21 mouse cellular contexts compared by ENCODE assay signal in the genomic region with DNA sequence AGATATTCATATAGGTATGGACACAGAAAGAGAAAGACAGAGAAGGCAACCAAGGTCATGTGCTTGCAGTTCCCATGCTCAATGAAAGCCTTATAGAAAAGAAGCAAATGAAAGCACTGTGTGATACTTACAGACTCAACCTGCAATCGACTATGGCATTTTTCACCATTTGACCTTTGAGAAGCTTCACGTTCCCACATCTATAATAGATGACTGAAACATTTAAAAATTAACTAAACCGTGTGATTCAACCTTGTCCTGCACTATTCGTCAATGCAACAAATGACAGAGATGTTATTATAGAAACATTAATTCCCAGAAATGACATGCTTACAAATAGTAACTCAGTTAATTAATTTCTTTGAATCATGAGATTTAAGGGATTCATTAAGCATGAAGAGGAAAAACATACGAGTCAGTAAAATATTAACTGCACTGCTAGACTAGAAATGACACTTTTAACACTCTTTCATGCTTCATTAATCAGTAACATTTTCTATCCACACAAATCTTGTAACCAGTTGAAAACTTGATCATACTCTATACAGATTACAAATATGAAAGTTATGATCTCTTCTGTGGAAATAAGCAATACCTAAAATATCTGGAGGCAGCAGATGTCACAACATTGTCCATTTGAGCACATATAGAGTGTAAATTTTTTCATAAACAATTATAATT.
DNase-seq lines count a peak whose midpoint lies in the region; ATAC-seq and TF ChIP-seq lines count a peak whose summit lies in the region.
"Had no signal": no experiment of that assay in that cellular context is flagged by ENCODE, and none has a peak within 500 bp of the region (broad histone marks: within the 10 kb centered on the region; RNA-seq: fewer than 3 reads in every experiment).

No protein-coding gene starts in this region.

- no peaks in the 10 kb centered on the region for H3K27me3 ChIP-seq in kidney, adult 2 months (replicated peaks; ENCODE audit: control insufficient read depth, insufficient read depth, low read length)
- no peaks in the 10 kb centered on the region for H3K27me3 ChIP-seq in kidney, embryonic 15.5 days
- H3K27me3 ChIP-seq in Patski = no peaks in the 10 kb centered on the region
- no peaks in the 10 kb centered on the region for H3K27me3 ChIP-seq in kidney, embryonic 16.5 days (ENCODE audit: insufficient read depth, low read length)
- H3K27me3 ChIP-seq in heart, embryonic 10.5 days (ENCODE audit: insufficient read depth, poor library complexity, severe bottlenecking) = no peaks in the 10 kb centered on the region
- H3K27me3 ChIP-seq in midbrain, embryonic 15.5 days (replicated peaks) = no peaks in the 10 kb centered on the region
- H3K27me3 ChIP-seq: forebrain, embryonic 13.5 days; heart, embryonic 13.5 days had no signal

- in situ Hi-C loops in Patski (cut with MboI; ENCODE audit: low pct_unique_long_range_greater_than_20kb) = loop anchor here (5.0 to 10.0 kb wide), 4 partner anchors 161 to 1006 kb away; a partner anchor contains a TSS

- POLR2A ChIA-PET in Patski (lab: Charles Lee) = interaction anchor here (0.6 to 1.2 kb wide), 2 partner anchors 280 to 1005 kb away, joined by 3 to 5 read pairs; a partner anchor contains a TSS

- TF ChIP-seq POLR2A in kidney, adult 2 months (IDR thresholded peaks at IDR 0.05; ENCODE audit: low read depth, low read length) = no peak

- H3K4me1 ChIP-seq in kidney, adult 2 months (ENCODE audit: control insufficient read depth, insufficient read depth, low read length) = peaks cover 4% of the 10 kb centered on the region; the same call in 1 of the 2 replicates
- 0 out of 2 replicates have a peak, but pooled peaks cover 3% of the 10 kb centered on the region for H3K4me1 ChIP-seq in kidney, embryonic 15.5 days
- peaks cover 10% of the 10 kb centered on the region; the same call in 1 of the 2 replicates for H3K4me1 ChIP-seq in kidney, embryonic 16.5 days (ENCODE audit: insufficient read depth, low read length)
- H3K4me1 ChIP-seq in heart, embryonic 10.5 days = no peaks in the 10 kb centered on the region
- no peaks in the 10 kb centered on the region for H3K4me1 ChIP-seq in midbrain, embryonic 15.5 days
- H3K4me1 ChIP-seq: embryonic facial prominence, embryonic 10.5 days; forebrain, embryonic 13.5 days had no signal

- WGBS in kidney, adult 2 months = 23% methylated on average over 5 of the region's 5 CpGs
- 37% methylated on average over 5 of the region's 5 CpGs for WGBS in kidney, embryonic 15.5 days
- 37% methylated on average over 5 of the region's 5 CpGs for WGBS in kidney, embryonic 16.5 days
- 81% methylated on average over 5 of the region's 5 CpGs for WGBS in heart, embryonic 10.5 days
- WGBS in midbrain, embryonic 15.5 days = 77% methylated on average over 5 of the region's 5 CpGs

- peak overlapping the region; percentile 22; the same call in 1 of the 2 replicates for H3K4me3 ChIP-seq in kidney, adult 2 months (ENCODE audit: insufficient read depth, low read depth, low read length)
- no peak overlapping the region for H3K4me3 ChIP-seq in kidney, embryonic 15.5 days (replicated peaks)
- no peak overlapping the region for H3K4me3 ChIP-seq in kidney, embryonic 16.5 days (ENCODE audit: low read length)
- H3K4me3 ChIP-seq in heart, embryonic 10.5 days = no peak overlapping the region
- no peak overlapping the region for H3K4me3 ChIP-seq in midbrain, embryonic 15.5 days
- H3K4me3 ChIP-seq: embryonic facial prominence, embryonic 10.5 days; forebrain, embryonic 13.5 days; heart, adult 2 months; heart, embryonic 13.5 days had no signal

- CTCF ChIA-PET in Patski (lab: Charles Lee) = no interaction called here

- TF ChIP-seq CTCF in kidney, adult 2 months (conservative IDR thresholded peaks at IDR 0.05; ENCODE audit: insufficient read depth, insufficient read length, low read depth, low read length) = no peak
- TF ChIP-seq CTCF in Patski (IDR thresholded peaks at IDR 0.05) = no peak

- DNase-seq in kidney, adult 2 months = peak; percentile 77
- DNase-seq in kidney, postnatal 25 days = no peak
- no peak for DNase-seq in kidney, adult 11 months
- DNase-seq in Patski (ENCODE audit: low read depth, low spot score) = peak; percentile 74
- no peak for DNase-seq in heart, embryonic 10.5 days (ENCODE audit: low spot score)
- DNase-seq: adrenal gland, postnatal 14 days; B cell, adult 2 months; cerebellum, adult 11-12 months; cerebellum, postnatal 10 days; forebrain, postnatal 0 days; gastrocnemius, postnatal 14 days; heart, adult 2 months; heart, postnatal 36 days had no signal

- H3K4me2 ChIP-seq in kidney, embryonic 15.5 days = no peak overlapping the region
- H3K4me2 ChIP-seq in kidney, embryonic 16.5 days (replicated peaks; ENCODE audit: low read depth, low read length) = no peak overlapping the region
- H3K4me2 ChIP-seq in midbrain, embryonic 15.5 days = no peak overlapping the region
- H3K4me2 ChIP-seq: forebrain, embryonic 13.5 days; heart, embryonic 13.5 days had no signal

- ATAC-seq in kidney, embryonic 15.5 days (replicated peaks; ENCODE audit: low FRiP score) = peak; percentile 71
- peak; percentile 71 for ATAC-seq in Patski
- peak; percentile 81 for ATAC-seq in kidney, embryonic 16.5 days (ENCODE audit: low FRiP score, low TSS enrichment)
- no peak for ATAC-seq in midbrain, embryonic 15.5 days (replicated peaks)
- ATAC-seq: CD4-positive, CD25-positive, alpha-beta regulatory T cell, adult 4 months; forebrain, embryonic 13.5 days; forebrain, postnatal 0 days had no signal

- H3K36me3 ChIP-seq in kidney, adult 2 months (ENCODE audit: control insufficient read depth, insufficient read depth, low read length) = no peaks in the 10 kb centered on the region
- H3K36me3 ChIP-seq in kidney, embryonic 15.5 days = no peaks in the 10 kb centered on the region
- no peaks in the 10 kb centered on the region for H3K36me3 ChIP-seq in kidney, embryonic 16.5 days (ENCODE audit: insufficient read depth, low read length)
- no peaks in the 10 kb centered on the region for H3K36me3 ChIP-seq in heart, embryonic 10.5 days
- H3K36me3 ChIP-seq in midbrain, embryonic 15.5 days (replicated peaks) = no peaks in the 10 kb centered on the region
- H3K36me3 ChIP-seq: embryonic facial prominence, embryonic 10.5 days; G1E; heart, embryonic 13.5 days had no signal

- no peaks in the 10 kb centered on the region for H3K9me3 ChIP-seq in kidney, embryonic 15.5 days (replicated peaks)
- no peaks in the 10 kb centered on the region for H3K9me3 ChIP-seq in kidney, embryonic 16.5 days (ENCODE audit: low read length)
- no peaks in the 10 kb centered on the region for H3K9me3 ChIP-seq in heart, embryonic 10.5 days
- H3K9me3 ChIP-seq in midbrain, embryonic 15.5 days = no peaks in the 10 kb centered on the region
- H3K9me3 ChIP-seq: embryonic facial prominence, embryonic 10.5 days; forebrain, embryonic 13.5 days; G1E; heart, embryonic 13.5 days had no signal

- peak overlapping the region; percentile 94 for H3K27ac ChIP-seq in kidney, adult 2 months (ENCODE audit: insufficient read depth, low read depth, low read length)
- peak overlapping the region; percentile 7 for H3K27ac ChIP-seq in kidney, embryonic 15.5 days
- H3K27ac ChIP-seq in kidney, embryonic 16.5 days (ENCODE audit: low read length) = peak overlapping the region; percentile 76
- H3K27ac ChIP-seq in heart, embryonic 10.5 days = no peak overlapping the region
- no peak overlapping the region for H3K27ac ChIP-seq in midbrain, embryonic 15.5 days
- H3K27ac ChIP-seq: embryonic facial prominence, embryonic 10.5 days; forebrain, embryonic 13.5 days; heart, adult 2 months; heart, embryonic 13.5 days had no signal

- no peak overlapping the region for H3K9ac ChIP-seq in kidney, embryonic 15.5 days
- no peak overlapping the region for H3K9ac ChIP-seq in kidney, embryonic 16.5 days (replicated peaks; ENCODE audit: low read length)
- H3K9ac ChIP-seq in midbrain, embryonic 15.5 days = no peak overlapping the region
- H3K9ac ChIP-seq: forebrain, embryonic 13.5 days; forebrain, postnatal 0 days; heart, embryonic 13.5 days had no signal

Comparison
In these comparisons a context has a peak if more than half of its experiments do, and no peak if none do; other contexts are left out.
1. DNase-seq: peak in kidney, adult 2 months (single experiment) and Patski (single experiment); none in kidney, postnatal 25 days (0 of 2), kidney, adult 11 months (single experiment) and heart, embryonic 10.5 days (single experiment).
2. H3K27ac ChIP-seq: peak in kidney, adult 2 months (single experiment), kidney, embryonic 15.5 days (single experiment) and kidney, embryonic 16.5 days (single experiment); none in heart, embryonic 10.5 days (single experiment) and midbrain, embryonic 15.5 days (single experiment).